Mouse (Mus musculus) lung, postnatal 14 days (tissue): ENCODE measurements around the gene F2.
A peak's percentile ranks its signal among the peaks of the same experiment; 100 is the strongest.

Source experiments
- DNase-seq: peaks from one replicate; pipeline ENCODE4 v3.0.0; 2021

Gene F2

GRCm38 (mm10) chr2:91636229-91636628 lies at the start of gene F2:
F2 (minus strand) TSS chr2:91636414.
- DNase-seq: no peak

GRCm38 (mm10) chr2:91683919-91684318 lies 47.7 kb upstream of the F2 start:
- DNase-seq: peak; percentile 22

GRCm38 (mm10) chr2:91682850-91683249 lies 46.6 kb upstream of the F2 start:
- DNase-seq: peak; percentile 77

- DNase-seq: no peak
Measured at GRCm38 (mm10) chr2:91676961-91677360, 40.7 kb upstream of the F2 start.

- DNase-seq: no peak
Measured at GRCm38 (mm10) chr2:91676420-91676819, 40.2 kb upstream of the F2 start.

GRCm38 (mm10) chr2:91674895-91675294 lies 38.7 kb upstream of the F2 start:
- no peak for DNase-seq

GRCm38 (mm10) chr2:91673587-91673986 lies 37.4 kb upstream of the F2 start:
- DNase-seq: no peak

GRCm38 (mm10) chr2:91670038-91670437 lies 33.8 kb upstream of the F2 start:
- DNase-seq: no peak

- no peak for DNase-seq
Measured at GRCm38 (mm10) chr2:91669326-91669725, 33.1 kb upstream of the F2 start.

GRCm38 (mm10) chr2:91667747-91668146 lies 31.5 kb upstream of the F2 start:
- DNase-seq: no peak

GRCm38 (mm10) chr2:91666386-91666910 lies 30.2 kb upstream of the F2 start:
- no peak for DNase-seq

- no peak for DNase-seq
Measured at GRCm38 (mm10) chr2:91664780-91665179, 28.6 kb upstream of the F2 start.

GRCm38 (mm10) chr2:91660981-91661380 lies 24.8 kb upstream of the F2 start:
- DNase-seq: no peak

GRCm38 (mm10) chr2:91659657-91660056 lies 23.4 kb upstream of the F2 start:
- no peak for DNase-seq

- DNase-seq: peak; percentile 47
Measured at GRCm38 (mm10) chr2:91656774-91657173, 20.6 kb upstream of the F2 start.

- peak; percentile 35 for DNase-seq
Measured at GRCm38 (mm10) chr2:91655827-91656226, 19.6 kb upstream of the F2 start.

- no peak for DNase-seq
Measured at GRCm38 (mm10) chr2:91655388-91655787, 19.2 kb upstream of the F2 start.

- no peak for DNase-seq
Measured at GRCm38 (mm10) chr2:91652863-91653262, 16.6 kb upstream of the F2 start.

GRCm38 (mm10) chr2:91651458-91652258 lies 15.4 kb upstream of the F2 start:
- no peak for DNase-seq

GRCm38 (mm10) chr2:91650360-91650995 lies 14.3 kb upstream of the F2 start:
- no peak for DNase-seq

- peak; percentile 98 for DNase-seq
Measured at GRCm38 (mm10) chr2:91649553-91650359, 13.5 kb upstream of the F2 start, which contains the start of the genes Zfp408 and Arhgap1. Zfp408 (minus strand) TSS chr2:91649791. Arhgap1 (plus strand) TSS chr2:91649860.

GRCm38 (mm10) chr2:91649152-91649551 lies 12.9 kb upstream of the F2 start:
- no peak for DNase-seq

GRCm38 (mm10) chr2:91646733-91647132 lies 10.5 kb upstream of the F2 start:
- DNase-seq: peak; percentile 65
